Mouse (Mus musculus): ENCODE data around the gene Vhl.

Gene Vhl

DNA sequence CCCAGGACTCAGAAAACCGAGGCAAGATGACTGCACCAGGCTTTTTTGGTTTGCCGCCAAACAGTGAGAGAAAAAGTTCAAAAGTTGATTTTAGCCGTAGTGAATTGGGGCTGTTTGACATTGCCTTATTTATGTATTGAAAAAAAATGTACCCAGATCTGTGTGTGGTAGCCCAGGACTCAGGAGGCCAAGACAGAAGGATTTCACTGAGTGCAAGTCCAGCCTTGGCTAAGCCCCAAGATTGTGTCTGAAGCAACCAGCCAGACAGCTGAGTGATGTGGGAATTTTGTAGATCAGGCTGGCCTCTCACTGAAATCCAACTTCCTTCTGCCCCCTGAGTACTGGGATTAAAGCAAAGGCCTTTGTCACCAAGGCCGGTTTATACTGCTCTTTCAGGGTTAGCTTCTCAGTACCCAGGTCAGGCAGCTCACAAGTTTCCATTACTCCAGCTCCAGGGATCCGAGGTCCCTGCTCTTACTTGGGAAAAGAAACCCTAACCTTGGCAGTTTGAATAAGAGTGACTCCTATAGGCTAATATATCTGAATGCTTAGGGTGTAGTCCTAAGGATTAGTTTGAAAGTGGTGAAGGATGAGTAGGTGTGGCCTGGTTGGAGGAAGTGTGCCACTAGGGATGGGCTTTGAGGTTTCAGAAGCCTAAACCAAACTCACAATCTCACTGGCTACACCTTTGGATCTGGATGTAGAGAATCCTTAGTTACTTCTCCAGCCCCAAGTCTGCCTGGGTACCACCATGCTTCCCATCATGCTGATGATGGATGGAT, 1.4 kb downstream of the Vhl start:
- DNase-seq (ENCODE audit: low read depth) = no peak

DNA sequence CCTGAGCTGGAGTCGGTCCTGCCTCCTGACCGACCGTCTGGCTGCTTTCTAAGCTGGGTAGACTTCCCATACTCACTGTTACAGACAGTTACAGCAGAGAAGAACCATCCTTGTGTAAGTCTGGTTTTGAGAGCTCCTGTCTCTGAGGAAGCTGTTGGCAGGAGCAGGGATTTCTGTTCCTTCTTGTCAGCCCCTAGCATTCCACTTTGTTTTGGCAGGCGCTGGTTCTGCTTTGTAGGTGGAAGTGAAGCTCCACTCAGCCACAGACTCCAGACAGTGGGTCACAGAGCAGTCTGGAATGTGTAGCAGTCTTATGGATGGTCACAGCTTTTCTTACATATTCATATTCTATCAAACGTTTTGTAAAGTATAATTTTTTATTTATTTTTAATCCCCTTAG, 6.6 kb downstream of the Vhl start:
- no peak for DNase-seq (ENCODE audit: low read depth)

DNA sequence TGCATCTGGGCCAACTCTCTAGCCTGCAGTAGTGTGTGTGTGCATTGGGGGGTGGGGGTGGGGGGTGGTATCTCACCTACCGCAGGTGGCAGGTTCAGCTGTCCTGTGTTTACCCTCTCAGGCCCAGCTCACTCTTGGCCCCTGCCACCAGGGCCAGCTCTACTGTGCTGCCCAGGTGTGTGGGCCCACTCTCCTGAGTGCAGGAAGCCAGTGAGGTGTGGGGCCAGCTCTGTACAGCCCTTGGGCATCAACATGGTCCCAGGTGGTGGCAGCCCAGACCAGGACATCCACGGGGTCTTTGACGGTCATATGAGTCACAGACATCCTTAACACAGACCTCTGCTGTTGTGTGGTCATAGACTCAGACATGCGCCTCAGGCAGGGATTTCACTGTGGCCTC, 9.1 kb downstream of the Vhl start:
- no peak for DNase-seq (ENCODE audit: low read depth)

DNA sequence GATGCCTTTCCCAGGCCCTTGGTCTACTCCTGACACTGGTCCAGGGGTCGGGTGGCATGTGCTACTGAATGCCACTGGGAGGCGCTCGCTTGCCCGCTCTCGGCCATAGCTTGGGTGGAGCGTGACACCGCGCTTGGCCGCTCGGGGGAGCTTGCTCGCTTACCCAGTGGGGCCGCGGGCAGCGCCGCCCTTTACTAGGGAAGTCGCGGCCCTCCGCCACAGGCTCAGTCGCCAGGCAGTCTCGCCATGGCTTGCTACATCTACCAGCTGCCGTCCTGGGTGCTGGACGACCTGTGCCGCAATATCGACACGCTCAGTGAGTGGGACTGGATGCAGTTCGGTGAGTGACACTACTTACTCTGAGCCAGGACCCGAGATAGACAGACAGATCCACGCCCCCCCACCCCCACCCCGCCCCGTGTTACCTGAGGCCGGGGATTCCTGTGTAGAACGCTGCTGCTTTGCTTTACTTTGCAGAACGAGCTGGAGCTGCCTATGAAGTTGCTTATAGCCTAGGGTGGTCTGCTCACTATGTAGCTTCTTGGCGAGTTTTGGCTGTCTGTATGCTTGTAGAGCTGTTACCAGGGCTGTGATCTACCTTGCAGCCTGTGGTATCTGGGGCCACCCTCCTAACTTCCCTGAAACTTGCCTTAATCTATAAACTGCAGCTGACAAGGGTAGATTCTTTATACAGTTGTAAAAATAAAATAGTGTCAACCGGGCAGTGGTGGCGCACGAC, 14.7 kb downstream of the Vhl start, which contains the start of gene Irak2:
Gene Irak2 (plus strand): TSS at position 166 of the 739 bp plus-strand sequence.
- DNase-seq (ENCODE audit: low read depth) = peak; percentile 95

DNA sequence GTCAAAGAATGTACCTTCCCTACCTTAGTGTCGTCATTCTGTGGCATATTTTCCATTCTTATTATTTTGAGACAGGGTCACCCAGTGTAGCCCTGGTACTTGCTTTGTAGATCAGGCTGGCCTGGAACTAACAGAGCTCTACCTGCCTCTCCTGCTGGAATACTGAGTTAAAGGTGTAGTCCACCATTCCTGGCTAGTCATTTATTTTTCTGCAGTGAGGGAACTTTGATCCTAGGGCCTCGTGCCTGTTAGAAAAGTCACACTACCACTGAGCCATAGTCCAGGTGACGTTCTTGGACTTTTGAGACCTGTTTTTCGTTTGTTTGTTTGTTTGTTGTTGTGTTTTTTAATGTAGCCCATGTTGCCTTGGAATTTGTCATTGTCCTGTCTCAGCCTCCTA, 15.4 kb downstream of the Vhl start:
- no peak for DNase-seq (ENCODE audit: low read depth)

DNA sequence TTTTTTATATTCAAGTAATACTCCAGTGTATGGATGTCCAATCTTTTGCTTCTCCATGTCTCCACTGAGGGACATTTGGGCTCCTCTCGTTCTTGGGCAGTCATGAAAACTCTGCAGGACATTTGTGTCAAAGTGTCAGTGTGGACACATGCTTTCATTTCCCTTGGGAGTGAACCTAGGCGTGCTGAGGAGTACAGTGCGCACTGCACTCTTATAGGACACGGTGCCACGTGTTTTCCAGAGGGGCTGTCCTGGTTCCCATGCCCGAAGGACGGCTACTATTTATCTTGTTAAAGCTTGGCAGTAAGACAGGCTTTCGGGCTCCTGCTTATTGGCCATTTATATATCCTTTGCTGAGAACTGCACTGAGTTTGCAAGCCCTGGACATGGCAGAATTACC, 18.8 kb downstream of the Vhl start:
- DNase-seq (ENCODE audit: low read depth) = no peak

DNA sequence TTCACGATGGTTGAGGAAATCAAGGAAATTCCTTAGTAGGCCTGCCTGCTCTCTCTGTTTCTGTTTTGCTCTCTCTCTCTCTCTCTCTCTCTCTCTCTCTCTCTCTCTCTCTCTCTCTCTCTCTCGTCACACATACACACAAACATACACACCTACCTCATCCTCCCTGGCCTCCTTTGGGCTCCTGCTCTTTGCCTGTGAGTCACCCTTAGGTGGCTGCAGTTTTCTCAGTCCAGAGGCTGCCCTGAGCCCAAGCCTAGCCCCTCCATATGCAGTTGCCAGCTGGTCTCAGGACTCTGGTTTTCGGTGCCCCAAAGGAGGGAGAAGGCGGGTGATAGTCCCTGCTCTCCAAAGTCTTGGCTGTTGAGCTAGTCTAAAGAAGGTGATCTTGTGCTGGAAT, 19.3 kb downstream of the Vhl start:
- no peak for DNase-seq (ENCODE audit: low read depth)

DNA sequence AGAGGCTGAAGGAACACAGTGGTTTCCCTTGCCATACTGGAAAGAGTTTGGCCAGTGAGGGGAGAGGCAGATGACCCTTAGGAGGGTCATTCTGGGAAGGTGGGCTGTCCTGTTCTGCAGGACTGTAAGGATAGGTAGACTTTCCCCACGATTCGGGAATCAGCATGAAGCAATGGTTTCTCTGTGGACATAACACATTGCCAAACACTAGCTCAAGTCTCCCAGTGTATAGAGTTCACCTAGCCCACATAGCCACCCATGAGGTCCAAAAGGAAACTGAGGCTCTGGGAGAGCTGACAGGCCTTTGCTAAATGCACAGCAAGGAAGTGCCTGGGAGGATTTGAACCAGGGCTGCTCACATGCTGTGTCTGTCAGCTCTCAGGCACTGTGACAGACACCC, 20.2 kb downstream of the Vhl start:
- no peak for DNase-seq (ENCODE audit: low read depth)

DNA sequence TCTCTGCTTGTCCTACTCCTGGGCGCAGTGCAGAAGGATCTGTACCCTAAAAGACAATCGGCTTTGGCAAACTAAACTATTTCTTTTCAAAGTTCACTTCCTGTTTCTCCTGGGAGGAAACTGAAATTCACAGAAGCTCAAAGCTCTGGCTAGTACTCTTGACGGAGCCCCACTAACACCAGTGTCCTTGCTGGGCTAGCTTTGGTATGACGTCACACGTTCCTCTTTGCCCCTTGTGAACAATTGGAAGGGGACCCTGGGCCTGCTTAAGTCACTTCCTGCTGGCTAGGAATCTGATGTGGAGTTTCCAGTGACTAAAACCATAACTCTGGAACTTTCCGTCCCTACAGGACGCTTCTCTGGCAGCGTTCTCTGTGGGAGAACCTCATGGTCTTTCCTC, 21.0 kb downstream of the Vhl start:
- DNase-seq (ENCODE audit: low read depth) = peak; percentile 35

DNA sequence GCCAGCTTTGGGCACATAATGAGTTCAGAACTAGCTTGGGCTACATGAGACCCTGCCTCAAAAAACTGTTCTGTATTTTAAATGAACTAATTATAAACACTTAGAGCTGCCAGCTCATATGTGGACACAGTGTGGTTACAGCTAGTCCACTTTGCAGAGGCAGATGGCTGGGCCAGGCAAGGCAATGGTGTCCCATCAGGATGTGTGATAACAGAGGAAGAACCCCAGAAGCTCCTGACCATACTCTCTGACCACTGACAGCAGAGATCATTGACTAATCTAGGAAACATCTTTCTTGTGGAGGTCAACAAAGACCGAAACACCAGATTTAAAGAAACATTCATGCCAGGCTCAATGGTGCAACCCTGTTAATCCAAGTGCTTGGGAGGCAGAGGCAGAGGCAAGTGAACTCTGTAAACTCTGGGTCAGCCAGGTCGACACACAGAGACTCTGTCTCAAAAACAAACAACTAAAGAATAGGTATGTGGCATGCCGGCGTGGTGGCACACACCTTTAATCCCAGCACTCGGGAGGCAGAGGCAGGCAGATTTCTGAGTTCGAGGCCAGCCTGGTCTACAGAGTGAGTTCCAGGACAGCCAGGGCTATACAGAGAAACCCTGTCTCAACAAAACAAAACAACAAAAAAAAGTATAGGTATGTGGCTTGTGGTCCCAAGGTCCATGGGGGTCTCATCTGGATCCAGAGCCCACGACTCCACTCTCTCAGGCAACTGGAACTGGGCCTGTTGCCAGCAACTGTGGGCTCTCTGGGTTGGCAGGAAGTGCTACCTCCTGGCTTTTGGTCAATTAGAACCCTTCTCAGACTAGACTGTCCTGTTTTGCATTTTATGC, 25.8 kb downstream of the Vhl start:
- no peak for DNase-seq (ENCODE audit: low read depth)

DNA sequence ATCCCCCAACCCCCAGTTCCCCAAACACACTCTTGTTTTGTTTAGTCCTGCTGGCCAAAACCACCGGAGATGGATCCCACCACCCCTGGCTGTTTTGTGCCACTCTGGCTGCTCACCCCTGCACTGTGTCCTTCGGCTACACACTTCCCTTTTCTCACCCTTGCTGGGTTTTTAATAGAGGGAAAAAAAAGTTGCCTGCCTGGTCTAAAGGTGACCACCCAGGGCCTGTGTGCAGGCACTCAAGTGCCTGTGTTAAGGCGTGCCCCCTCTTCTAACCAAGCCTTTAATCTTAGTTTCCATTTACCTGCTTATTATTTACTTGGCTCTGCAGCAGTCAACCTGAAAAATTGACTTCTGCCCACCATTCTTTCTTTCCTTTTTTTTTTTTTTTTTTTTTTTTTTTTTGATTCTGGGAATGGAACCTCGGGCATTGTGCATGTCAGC, 26.5 kb downstream of the Vhl start:
- no peak for DNase-seq (ENCODE audit: low read depth)

DNA sequence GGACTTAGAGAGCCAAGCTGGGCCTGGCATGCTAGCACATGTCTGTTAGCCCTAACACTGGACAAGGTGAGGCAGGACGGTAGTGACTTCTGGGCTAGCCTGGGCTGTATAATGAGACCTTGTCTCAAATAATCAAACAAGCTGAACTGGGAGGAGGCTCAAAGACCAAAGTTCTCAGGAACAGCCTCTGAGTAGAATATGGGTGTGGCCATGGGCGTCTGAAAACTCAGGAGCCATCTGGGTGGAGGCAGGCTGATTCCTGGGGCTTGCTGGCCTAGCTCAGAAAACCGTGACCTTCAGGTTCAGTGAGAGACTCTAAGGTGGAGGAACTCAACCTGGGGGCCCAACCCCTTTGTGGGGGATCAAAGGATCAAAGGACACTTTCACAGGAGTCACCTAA, 27.9 kb downstream of the Vhl start:
- no peak for DNase-seq (ENCODE audit: low read depth)

DNA sequence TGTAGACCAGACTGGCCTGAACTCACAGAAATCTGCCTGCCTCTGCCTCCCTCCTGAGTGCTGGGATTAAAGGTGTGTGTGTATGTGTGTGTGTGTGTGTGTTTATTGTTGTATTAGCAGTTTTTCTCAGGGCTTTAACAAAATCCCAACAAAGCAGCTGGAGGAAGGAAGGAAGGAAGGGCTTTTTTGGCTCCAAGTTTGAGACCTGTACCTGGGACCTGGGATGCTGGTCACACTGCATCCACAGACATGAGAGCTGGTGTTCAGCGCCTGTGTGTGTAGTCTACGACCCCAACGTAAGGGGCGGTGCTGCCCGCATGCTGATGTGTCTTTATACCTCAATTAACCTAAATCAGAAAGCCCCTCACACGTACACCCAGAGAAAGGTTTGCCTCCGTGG, 29.8 kb downstream of the Vhl start:
- DNase-seq (ENCODE audit: low read depth) = no peak

DNA sequence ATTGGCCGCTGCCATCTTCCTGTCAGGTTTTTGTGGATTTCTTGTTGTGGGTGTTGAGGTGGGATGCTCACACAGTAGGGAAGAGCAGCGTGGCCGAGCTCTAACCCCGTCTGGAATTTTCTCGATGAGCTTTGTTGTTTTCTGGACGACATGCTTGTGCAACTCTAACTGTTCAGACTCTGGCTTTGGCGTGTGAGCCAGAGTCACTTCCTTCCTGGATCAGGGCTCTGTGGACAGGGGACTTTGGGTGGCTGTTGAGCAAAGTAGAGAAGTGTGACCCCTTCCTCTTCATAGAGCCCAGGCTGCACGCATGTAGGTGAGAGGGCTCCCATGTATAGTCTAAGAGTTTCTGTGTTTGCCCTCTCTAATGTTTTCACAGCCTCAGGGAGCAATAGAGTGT, 30.3 kb downstream of the Vhl start:
- no peak for DNase-seq (ENCODE audit: low read depth)

DNA sequence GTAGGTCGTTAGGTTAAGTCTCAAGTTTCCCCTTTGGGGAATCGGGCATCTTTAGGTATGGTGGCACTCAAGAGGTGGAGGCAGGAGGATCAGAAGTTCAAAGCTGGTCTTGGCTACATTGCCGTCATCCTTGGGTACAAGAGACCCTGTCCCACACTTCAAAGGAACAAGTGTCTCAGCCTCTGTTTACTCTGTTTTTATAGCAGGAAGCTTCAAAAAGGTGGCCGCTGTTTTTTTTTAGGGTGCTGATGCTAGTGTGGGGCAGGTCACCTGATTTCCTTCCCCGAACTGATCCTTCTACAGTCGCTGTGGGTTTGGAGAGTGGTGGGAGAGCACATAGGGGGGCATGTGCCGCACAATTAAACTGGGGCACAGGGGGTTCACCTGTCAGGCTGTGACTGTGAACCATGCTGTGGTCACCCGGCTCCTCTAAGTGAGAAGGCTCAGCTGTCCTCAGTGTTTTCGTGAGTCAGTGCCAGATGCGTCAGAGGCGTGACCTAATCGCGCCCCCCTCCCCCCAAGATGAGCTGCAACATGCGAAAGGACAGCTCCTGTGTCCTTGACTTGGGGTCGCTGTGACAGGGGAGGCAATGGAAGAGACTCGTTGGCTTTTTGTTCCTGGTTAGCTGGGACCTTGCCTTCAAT, 31.1 kb downstream of the Vhl start:
- peak; percentile 38 for DNase-seq (ENCODE audit: low read depth)

DNA sequence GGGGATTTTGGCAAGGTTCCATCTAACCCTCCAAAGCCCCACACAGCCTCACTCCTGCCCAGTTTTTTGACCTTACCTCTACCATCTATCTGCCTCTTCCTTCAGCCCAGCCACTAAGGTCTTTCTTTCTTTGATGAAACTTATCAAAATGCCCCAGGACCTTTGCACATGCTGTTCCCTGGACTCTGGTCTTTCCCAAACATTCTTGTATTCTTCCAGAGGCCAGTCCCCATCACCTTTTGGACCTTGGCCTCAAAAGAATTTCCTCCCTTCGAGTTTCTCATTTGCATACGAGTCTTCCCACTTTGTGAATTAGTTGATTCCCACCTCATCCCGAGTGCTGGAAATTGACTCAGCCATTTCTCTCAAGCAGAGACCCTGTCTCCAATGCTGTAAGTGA, 31.7 kb downstream of the Vhl start:
- no peak for DNase-seq (ENCODE audit: low read depth)

DNA sequence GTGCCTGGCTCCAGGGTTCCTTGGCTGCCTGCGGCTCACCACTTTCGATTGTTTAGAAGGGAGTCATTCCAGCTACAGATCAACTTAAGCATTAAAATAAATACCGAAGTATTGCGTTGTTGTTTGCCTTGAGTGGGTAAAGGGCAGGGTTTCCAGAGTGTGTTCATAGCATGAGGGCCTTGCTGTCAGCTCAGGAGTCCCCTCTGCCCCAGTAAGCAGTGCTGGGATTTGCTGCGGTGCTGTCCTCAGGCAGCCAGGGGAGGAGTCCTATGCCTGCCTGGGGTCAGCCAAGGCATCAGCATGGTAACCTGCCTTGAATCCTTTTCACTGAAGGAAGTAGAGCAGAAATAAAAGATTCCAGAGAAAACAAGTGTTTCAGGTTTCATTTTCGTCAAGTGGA, 33.1 kb downstream of the Vhl start:
- DNase-seq (ENCODE audit: low read depth) = no peak

DNA sequence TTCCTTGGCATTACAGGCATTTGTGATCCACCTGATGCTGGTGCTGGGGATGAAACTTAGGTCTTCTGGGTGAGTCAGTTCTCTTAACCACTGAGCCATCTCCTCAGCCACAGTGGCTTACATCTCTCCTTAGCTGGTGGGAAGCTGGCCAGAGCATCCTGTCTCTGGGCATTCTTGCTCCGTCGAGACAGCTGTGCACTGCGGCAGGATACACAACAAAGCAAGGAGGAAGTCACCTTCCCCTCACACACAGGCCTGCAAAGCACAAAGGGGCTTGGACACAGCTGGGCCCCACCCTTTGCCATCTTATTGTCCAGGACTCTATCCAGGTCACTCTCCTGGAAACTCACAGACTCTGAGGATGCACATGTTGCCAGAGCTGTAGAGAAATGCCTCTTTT, 34.5 kb downstream of the Vhl start:
- DNase-seq (ENCODE audit: low read depth) = peak; percentile 28

DNA sequence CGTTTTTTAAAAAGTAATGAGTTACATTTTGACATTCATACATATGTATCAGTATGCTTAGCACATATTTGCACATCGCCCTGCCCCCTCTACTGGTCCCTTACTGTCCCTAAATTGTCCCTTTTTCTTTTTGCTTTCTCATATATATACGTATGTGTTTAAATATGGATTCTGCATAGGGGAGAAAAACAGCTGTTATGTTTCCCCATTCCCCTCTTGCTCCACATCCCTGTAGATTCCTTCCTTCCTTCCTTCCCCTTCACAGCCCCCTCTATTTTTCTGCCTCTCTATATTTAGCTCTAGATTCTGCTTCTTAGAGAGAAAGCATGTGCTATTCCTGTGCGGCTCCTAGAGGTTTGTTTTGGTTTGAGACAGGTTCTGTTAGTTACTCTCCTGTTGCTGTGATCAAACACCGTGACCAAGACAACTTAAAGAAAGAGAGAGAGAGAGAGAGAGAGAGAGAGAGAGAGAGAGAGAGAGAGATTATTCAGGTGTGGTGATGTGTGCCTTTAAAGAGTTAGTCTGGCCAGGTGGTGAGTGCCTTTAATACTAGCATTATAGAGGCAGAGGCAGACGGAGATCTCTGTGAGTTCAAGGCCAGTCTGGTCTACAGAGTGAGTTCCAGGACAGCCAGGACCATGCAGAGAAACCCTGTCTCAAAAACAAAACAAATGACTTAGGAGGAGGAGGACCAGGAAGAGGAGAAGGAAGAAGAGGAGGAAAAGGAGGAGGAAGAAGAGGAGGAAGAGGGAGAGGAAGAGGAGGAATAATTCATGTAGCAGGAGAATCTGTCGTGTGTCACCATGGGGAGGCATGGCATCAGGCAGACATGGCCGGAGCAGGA, 36.1 kb downstream of the Vhl start:
- no peak for DNase-seq (ENCODE audit: low read depth)

DNA sequence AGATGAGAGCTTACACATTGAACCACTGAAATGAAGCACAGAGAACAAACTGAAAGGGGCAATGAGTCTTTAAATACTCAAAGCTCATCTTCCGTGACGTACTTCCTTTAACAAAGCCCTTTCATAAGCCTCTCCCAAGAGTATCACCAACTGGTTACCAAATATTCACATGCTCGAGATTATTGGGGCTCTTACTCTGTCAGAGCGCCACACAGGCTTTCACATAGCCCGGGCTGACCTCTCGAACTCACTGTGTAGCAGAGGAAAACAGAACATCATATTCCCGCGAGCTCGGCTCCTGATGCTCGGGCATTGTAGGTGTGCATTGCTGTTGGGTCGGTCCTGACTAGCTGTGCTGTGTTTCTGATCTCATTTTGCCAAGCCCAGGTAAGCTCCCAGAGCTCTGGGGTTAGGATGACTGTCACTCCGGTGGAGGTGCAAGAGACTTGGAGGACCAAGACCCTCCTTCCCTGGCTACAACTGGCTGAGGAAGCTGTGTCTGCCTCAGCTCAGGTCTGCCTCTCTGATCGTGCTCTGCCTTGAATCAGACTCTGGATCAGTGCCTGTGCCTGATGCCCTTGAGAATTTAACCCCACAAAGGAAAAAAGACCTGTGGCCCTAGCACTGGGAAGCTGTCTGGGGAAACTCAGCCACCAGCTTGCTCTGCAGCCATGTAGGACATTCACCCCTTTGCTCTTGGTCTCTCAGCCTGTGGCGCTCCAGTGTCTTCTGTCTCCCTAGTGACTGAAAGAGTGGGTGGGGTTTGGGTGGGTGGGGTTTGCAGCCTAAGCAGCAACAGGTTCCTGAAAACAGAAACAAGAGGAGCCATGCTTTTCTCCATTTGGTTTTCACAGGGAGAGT, 37.0 kb downstream of the Vhl start:
- peak; percentile 55 for DNase-seq (ENCODE audit: low read depth)

Data from naive thymus-derived CD4-positive, alpha-beta T cell, adult 2 months (primary cell).